Mouse (Mus musculus): Measurements from ENCODE around the gene Fgfr2. TPM values are rescaled to one million over a fixed set of nuclear protein-coding genes. Genes with fewer than 3 reads are reported as not detected.

The Fgfr2 gene
- total RNA-seq, 2 experiments from 2014 or later: 0.26 to 0.51 TPM

DNA sequence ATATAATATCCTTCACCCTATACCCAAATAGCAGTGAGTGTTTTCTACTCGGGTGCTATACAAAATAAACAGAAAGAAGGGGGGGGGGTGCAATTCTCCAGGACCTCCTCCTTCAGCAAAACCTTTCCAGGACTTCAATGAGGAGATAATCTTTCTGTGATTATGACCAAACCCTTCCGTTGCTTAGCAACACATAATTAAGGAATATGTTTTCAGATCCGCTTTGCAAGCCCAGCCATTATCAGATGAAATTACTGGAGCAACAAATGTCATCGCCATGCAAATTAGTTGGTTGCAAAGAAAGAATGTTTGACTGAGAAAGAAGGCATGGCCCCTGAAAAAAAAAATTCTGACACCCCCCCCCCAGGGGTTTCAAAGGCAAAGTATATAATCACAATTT, 111.5 kb downstream of the Fgfr2 start:
- ATAC-seq (ENCODE audit: poor library complexity, severe bottlenecking): no peak

DNA sequence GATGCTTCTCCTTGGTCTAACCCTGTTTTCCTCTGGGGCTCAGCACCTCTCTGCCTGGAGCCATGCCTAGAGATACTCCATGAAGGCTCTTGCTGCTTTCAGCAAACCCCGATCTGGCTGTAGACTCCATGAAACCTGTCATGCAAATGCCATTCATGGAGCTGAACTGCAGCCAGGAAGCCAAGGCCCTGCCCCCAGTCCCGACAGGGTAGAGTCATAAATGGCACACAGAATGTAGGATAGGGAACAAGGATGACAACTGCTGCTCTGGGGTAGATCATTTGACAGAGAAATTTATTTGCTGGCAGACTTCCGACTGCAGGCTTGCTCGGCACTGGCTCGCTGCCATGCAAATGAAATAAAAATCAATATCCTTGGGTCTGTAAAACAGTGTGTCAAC, 112.0 kb downstream of the Fgfr2 start:
- no peak for ATAC-seq (ENCODE audit: poor library complexity, severe bottlenecking)

DNA sequence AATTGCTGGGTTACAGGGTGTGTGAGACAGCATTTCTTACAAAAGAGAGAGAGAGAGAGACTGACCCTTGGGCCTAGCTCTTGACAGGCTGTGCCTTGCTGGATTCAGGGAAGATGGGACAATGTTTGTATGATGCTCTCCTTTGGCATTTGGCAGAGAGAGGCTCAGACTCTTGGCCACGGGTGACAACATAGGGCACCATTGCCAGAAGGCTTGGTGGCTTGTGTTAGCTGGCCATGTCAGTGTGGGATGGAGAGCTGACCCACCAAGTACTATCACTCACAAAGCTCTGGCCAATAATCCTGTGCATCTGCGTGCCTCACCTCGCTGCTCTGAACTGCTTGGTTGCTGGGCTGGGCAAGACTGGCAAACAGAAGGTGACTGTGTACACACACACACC, 112.7 kb downstream of the Fgfr2 start:
- ATAC-seq (ENCODE audit: poor library complexity, severe bottlenecking): no peak

DNA sequence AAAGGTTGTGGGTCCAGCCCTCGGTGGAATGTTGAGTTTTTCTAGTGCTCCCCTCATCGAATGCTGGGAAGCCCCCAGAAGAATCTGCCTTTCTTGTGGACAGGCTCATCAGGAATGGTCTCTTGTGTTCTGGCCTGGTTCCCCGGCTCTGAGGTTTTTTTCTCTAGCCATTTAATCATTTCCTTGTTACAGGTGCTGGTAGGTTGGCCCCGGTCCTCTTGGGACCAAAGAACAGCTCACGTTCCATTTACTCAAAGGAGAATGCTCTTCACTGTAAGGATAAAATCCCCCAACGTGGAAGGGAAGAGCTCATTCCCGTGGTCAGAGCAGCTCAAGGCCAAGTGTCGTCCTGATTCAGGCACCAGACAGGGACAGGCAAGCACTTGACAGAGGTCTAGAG, 113.5 kb downstream of the Fgfr2 start:
- no peak for ATAC-seq (ENCODE audit: poor library complexity, severe bottlenecking)

DNA sequence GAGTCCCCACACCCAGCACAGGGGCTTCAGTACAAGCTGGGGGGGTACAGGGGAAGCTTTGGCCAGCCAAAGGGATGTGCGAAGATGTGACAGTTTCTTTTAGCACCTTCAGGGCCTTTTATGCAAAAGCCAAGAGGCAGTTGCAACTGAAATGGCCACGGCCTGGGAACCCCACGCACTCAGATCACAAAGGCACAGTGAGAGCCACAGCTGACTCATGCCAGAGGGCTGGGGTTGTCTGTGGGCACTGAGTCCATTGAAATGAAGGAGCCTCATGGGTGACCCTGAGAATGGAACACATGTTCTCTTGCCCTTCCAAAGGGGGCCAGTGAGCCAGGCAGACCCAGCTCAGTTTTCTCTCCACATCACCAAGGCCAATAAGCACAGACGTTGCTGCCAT, 114.5 kb downstream of the Fgfr2 start:
- no peak for ATAC-seq (ENCODE audit: poor library complexity, severe bottlenecking)

DNA sequence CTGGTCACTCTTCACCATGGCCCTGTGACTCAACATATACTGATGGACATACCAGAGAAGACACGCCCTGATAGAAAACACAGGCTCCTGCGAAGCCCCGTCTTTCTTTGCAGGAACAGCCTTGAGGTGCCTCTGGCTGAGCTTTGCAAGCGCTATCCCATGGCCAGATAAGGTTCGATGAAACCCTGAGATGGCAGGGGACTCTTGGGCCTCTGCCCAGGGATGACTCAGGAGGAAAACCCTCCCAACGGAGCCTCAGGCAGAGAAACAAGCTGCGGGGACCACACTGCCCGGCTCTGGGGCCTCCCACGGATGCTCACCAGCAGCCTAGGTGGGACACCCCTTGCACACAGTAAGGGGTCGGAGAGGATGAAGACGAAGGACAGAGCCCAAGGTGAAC, 115.8 kb downstream of the Fgfr2 start:
- ATAC-seq (ENCODE audit: poor library complexity, severe bottlenecking): no peak

DNA sequence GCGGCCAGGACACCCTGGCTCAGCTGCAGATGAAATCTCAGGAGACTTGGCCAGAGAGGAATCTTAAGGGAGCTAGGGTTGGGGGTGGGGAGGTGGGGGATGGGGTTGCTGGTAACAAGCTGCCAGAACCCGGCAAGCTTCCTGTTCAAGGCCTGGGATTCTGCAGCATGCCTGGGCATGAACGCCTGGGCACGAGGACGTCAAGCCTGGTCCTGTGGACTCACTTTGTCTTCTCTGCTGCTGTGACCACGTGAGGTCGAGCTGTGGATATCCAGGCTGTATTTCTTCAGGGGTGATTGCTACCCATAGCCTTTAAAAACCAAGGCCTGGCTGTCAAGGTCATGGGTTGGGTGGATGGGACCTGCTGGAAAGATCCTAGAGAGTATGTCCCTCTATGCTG, 117.4 kb downstream of the Fgfr2 start:
- no peak for ATAC-seq (ENCODE audit: poor library complexity, severe bottlenecking)

DNA sequence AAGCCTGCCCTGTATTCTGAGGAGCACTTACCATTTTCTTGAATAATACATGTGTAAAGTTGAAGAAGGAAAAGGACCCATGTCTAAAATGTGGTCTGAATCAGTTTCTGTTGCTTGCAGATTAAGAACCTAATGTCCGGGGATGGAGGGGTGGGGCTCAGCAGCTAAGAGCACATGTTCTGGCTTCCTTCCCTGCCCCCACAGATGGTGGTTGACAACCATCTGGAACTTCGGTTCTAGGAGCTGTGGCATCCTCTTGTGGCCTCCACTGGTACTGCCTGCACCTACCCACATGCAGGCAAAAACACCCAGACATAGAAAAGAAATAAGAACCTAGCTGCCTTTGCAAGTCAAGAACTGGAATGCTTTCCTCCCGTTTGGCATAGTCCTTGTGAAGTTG, 119.7 kb downstream of the Fgfr2 start:
- ATAC-seq (ENCODE audit: poor library complexity, severe bottlenecking): peak; percentile 85

DNA sequence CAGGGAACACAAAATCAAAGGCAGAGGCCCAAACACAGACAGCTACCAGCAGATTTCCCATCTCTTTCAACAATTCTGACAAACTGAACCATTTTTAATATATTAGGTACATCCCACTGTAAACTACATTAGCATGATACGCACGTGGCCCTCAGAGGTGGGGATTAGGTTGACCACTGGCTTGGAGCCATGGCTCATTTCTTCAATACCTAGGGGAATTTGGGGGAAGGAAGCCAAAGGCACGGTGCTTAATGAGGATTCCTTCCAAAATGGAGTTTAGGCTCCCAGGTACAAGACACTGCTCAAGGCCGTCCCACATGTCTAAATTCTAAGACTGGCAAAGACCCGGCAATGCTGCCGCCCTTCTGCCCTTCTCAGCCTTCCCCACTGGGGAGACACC, 120.9 kb downstream of the Fgfr2 start:
- no peak for ATAC-seq (ENCODE audit: poor library complexity, severe bottlenecking)

DNA sequence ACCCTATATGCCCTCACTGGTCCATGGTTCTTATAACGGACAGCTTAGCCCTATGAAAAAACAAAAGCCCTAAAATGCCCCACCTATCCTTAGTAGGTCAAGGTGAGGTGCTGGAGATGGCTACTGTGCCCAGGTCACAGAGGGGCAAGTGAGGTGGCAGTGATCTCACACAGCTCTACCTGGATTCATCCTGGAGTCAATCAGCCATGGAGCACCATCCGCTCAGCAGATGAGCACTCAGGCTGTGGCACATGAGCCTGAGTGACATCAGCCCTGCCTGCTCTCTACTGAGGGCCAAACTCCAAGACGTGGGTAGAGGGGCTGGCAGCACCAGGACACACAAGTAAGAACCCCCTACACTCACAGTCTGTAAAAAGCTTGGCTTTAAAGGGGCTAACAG, 121.8 kb downstream of the Fgfr2 start:
- no peak for ATAC-seq (ENCODE audit: poor library complexity, severe bottlenecking)

DNA sequence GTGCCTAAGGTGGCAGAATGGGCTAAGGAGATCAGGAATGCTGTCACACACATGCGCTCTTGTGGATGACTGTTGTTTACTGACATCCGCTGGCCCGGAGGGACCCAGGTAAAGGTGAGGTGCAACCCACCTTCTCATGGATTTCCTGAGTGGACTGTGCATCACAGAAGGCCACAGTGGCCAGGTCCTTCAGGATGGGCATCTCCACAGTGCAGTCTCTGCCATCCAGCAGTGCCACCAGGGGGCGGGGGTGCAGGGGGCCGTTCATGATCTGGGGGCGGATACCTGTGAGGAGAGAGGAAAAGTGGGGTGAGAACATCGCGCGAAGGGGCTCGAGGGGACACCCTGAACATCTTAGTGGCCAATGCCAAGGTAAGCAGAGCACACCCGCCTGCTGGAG, 124.1 kb downstream of the Fgfr2 start:
- ATAC-seq (ENCODE audit: poor library complexity, severe bottlenecking): no peak

DNA sequence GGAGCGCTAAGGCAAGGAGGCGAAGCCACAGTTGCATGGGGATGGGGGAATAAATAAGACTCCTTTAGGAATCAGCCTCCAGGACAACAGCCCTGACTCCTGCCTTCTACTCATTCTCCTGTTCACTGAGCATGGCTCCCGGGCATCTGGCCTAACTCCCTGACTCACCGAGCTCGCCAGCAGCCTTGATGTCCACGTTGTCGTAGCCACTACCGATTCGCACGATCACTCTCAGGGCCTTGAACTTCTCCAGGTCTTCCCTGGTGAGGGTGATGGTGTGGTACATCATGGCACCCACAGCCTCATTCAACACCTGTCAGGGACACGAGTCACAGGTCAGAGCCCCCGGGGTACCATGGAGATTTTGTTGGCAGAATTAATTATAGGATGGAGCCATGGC, 124.5 kb downstream of the Fgfr2 start:
- ATAC-seq (ENCODE audit: poor library complexity, severe bottlenecking): no peak

DNA sequence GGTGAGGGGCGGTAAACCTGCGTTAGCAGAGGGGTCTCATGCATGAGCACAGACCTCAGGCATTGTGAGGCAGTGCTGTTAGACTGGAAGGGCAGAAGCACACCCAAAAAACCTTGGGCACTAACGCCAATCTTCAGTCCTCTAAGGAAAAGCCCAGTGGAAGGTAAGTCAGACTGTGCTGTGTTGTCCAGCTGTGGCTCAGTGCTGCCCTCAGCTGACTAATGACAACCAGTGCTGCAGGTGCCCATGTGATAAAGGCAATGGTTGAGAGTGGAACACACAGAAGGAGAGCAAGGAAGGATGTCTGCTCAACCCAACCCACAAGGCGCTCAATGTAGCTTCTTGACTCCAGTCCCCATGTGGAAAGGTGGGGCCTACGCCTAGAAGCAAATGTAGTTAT, 126.8 kb downstream of the Fgfr2 start:
- no peak for ATAC-seq (ENCODE audit: poor library complexity, severe bottlenecking)

DNA sequence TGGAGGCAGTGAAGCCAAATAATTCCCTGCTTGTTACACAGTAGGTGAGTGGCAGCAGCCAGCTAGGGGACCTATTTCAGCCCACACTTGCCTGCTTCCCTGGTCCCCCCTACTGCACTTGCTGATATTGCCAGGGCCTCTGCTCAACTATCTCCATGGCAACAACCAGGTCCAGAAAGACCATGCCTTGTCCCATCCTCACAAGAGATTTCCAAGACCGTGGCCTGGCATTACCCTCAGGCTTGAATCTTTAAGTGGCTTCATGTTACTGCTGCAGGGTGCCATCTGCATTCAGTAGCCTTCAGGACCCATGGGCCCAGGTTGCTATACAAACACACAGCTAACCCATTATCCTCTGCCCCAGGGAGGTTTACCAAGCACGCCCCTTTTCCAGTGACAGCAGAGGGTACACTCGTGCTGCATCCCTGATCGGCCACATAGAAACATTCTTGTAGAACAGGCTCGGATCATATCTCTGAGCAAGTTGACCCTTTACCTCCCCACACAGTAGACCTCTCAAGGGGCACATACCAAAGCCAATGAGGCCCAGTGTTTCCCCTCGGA, 128.4 kb downstream of the Fgfr2 start:
- ATAC-seq (ENCODE audit: poor library complexity, severe bottlenecking): no peak

DNA sequence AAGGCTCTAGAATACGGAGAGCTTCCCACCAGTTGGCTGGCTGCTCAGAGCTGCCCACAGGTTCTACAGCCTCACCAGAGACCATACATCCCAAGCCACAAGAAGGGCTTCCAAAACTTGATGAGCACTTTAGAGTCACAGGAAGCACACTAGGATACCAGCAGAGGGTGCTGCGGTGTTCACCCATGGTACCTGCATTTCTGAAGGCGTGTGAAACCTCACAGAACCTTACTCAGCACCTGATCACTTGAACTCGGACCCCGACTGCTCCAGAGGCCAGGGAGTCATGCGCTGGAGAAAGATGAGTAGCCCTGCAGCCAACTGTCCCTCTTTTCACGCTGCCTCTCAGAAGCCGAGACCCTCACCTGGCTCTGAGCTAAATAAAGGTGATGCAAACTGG, 129.0 kb downstream of the Fgfr2 start:
- no peak for ATAC-seq (ENCODE audit: poor library complexity, severe bottlenecking)

DNA sequence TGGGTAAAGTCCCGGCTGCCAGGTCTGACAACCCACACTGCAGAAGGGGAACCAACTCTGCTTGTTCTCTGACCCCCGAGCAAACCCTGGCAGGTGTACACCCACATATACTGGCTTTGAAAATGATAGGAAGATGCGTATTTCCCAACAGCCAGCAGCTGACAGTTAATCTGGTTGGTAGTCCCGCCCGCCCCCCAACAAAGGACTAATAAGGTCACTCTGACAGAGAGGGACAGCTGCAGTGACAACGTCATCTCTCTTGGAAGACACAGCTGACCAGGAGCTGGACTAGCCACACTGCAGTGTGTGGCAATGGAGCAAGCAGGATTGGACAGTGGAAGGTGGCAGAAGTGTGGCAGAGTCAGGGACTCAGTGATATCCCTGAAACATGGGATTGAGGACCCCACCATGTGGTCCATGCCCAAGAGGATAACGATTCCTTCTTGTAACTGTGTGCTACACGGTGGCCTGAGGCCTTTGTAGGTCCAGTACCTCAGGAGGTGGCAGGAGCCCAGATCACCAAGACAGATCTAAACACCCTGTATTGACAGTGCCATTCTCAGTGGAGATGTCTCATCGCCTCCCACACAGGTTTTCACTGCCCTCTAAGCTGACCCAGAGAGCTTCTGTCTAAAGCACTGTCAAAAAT, 130.1 kb downstream of the Fgfr2 start:
- ATAC-seq (ENCODE audit: poor library complexity, severe bottlenecking): no peak

DNA sequence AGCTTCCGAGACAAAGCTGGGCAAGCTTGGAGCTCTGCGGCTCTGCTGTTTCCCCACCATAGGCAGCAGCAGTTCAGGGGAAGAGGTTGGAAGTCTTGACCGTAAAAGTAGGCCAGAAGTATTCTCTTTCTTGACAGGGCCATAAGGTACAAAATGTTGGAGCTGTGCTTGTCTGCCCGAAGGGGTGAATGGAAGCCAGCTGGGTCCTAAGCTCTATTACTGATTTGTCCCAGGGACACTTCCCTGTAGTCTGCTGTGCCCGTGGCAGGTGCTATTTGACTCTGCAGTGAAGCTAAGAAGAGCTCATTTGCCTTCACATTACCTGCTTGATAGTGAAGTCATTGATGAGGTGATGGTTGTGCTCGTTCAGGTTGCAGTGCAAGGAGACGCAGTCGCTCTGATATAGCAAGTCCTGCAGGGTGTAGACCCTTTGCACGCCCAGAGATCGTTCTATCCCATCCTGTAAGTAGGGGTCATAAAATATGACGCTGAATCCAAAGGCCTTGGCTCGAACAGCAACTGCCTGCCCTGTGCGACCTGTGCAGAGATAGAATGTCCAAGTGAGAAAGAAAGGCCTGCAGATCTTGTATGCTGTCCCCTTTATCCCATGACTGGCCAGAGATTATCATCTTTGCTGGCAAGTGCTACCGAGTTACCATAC, 131.8 kb downstream of the Fgfr2 start:
- no peak for ATAC-seq (ENCODE audit: poor library complexity, severe bottlenecking)

DNA sequence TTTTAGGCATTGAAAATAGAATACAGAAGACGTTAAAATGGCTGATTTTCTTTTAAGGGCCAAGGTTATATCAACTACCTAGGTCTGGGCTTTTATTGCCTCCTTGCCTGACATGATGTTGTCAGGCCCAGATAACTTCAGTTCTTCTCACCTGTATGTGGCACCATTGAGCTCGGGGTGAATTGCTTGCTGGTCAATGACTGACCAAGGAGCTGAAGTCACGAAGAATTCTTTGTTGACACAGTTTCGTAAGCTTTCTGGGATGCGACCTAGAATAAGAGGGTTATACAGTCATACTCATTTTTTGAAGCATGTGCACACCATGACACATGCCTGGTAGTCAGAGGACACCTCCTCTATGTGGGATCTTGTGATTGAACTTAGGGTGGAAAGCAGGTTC, 133.3 kb downstream of the Fgfr2 start:
- no peak for ATAC-seq (ENCODE audit: poor library complexity, severe bottlenecking)

DNA sequence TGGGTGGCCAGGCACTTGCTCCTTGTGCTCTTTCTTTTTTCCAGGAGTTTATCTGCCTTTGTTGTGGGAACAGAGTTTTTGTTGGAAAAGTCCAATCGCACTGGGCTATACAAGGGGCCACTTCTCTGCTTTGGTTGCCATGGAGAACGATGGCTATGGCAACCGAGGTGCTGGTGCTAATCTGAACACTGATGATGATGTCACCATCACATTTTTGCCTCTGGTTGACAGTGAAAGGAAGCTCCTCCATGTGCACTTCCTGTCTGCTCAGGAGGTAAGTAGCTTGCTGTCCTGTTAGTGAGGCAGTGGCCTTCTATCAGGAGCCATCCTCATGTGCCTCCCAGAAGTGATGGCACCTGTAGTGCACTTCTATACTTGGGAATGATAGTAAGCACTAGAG, 140.5 kb downstream of the Fgfr2 start:
- ATAC-seq (ENCODE audit: poor library complexity, severe bottlenecking): no peak

DNA sequence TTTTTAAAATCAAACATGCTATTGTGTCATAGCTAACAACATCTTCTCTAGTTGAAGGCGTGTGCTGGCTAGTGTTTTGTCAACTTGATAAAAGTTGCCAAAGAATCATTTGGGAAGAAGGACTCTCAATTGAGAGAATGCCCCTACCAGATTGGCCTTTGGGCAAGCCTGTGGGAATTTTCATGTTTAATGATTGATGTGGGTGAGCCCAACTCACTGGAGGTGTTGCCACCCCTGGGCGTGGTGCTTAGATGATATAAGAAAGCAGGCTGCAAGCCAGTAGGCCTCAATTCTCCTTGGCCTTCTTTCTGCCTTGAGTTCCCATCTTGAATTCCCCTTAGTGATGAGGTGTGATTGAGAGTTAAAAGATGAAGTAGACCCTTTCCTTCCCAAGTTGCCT, 145.2 kb downstream of the Fgfr2 start:
- ATAC-seq (ENCODE audit: poor library complexity, severe bottlenecking): no peak

DNA sequence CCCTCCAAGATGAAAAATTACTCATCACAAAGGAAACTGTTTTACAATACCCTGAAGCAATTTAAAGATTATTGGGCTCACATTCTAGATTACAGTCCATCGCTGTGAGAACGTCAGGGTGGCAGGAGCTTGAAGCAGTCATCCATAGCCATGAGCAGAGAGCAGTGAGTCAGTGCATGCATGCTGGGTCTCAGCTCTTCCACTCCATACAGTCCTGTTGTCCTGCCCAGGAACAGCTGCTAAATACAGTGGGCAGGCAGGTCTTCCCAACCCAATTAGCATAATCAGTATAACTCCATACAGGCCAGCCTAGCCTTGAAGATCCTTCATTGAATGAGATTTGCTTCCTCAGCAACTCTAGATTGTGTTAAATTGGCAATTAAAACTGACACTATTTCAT, 147.1 kb downstream of the Fgfr2 start:
- ATAC-seq (ENCODE audit: poor library complexity, severe bottlenecking): no peak

DNA sequence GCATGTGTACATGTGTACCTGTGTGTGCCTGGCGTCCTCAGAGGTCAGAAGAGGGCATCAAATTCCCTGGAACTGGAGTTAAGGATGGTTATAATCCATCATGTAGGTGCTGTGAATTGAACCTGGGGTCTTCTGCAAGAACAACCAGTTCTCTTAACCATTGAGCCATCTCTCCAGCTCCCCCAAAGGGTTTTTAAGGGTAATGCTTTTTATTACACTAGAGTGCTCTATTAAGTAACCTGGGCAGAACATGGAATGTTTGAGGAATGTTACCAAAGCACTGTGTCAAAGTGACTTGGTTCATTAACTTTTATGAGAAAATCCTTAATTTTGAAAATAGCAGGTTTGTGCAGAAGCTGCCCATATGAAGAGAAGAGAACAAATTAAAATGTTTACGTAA, 151.1 kb downstream of the Fgfr2 start:
- no peak for ATAC-seq (ENCODE audit: poor library complexity, severe bottlenecking)

DNA sequence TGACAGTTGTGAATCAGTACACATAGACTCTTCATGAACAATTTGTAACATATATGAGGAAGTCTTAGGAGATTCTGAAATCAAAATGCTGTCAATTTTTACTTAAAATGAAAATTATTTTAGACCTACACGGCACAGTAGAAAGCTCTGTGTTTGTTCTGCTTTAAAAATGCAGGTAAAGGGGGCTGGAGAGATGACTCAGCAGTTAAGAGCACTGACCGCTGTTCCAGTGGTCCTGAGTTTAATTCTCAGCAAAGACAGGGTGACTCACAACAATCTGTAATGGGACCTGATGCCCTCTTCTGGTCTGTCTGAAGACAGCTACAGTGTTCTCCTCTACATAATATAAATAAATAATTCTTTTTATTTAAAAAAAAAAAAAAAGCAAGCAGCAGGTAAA, 157.4 kb downstream of the Fgfr2 start:
- no peak for ATAC-seq (ENCODE audit: poor library complexity, severe bottlenecking)
